Mouse (Mus musculus) bone marrow, adult 2 months (tissue): ENCODE results near the gene Stxbp5.

Source experiments
- CTCF ChIP-seq: fragments of 200-500 bp; IDR thresholded peaks from 2 replicates; pipeline ENCODE4 v1.5.1; 2011; ENCODE audit warnings: low read length, control low read depth; ENCODE audit not compliant: control insufficient read depth, insufficient read depth
- POLR2A ChIP-seq: fragments of 200-500 bp; IDR thresholded peaks from 2 replicates; pipeline ENCODE4 v1.6.1; 2011; ENCODE audit warnings: low read depth, mild to moderate bottlenecking, control low read depth, low read length, borderline replicate concordance; ENCODE audit not compliant: control insufficient read depth

GRCm38 (mm10) chr10:9818574-9818973 is 82.3 kb downstream of the Stxbp5 start:
- no peak for TF ChIP-seq POLR2A
- no peak for TF ChIP-seq CTCF
